In genomic region chr7:133304461-133304860, GRCm38 (mm10) we compare ENCODE assay signal across 19 mouse cellular contexts.
A peak's percentile ranks its signal among the peaks of the same experiment; 100 is the strongest.
DNase-seq lines count a peak whose midpoint lies in the region; ATAC-seq and TF ChIP-seq lines count a peak whose summit lies in the region.
"Had no signal": no experiment of that assay in that cellular context is flagged by ENCODE, and none has a peak within 500 bp of the region (broad histone marks: within the 10 kb centered on the region; RNA-seq: fewer than 3 reads in every experiment).

No protein-coding gene starts in this region.

- intact Hi-C loops in left cerebral cortex, postnatal 4 days (cut with DNase I), result no loop called here

- no peaks in the 10 kb centered on the region for H3K4me1 ChIP-seq in lung, embryonic 14.5 days (ENCODE audit: insufficient read depth)
- H3K4me1 ChIP-seq in forebrain, embryonic 11.5 days (replicated peaks; ENCODE audit: control insufficient read depth, insufficient read depth, low read length), result no peaks in the 10 kb centered on the region
- H3K4me1 ChIP-seq: forebrain, embryonic 12.5 days; heart, embryonic 12.5 days; hindbrain, embryonic 10.5 days; intestine, embryonic 15.5 days had no signal

- H3K9me3 ChIP-seq in lung, embryonic 14.5 days (ENCODE audit: low read depth, low read length), result no peaks in the 10 kb centered on the region
- no peaks in the 10 kb centered on the region for H3K9me3 ChIP-seq in forebrain, embryonic 11.5 days (ENCODE audit: control insufficient read depth, low read length)
- H3K9me3 ChIP-seq: forebrain, embryonic 12.5 days; heart, embryonic 12.5 days; hindbrain, embryonic 10.5 days; intestine, embryonic 15.5 days had no signal

- H3K27me3 ChIP-seq in lung, embryonic 14.5 days (ENCODE audit: insufficient read depth, low read length), result no peaks in the 10 kb centered on the region
- no peaks in the 10 kb centered on the region for H3K27me3 ChIP-seq in forebrain, embryonic 11.5 days (ENCODE audit: control insufficient read depth, insufficient read depth, low read length)
- H3K27me3 ChIP-seq: forebrain, embryonic 12.5 days; heart, embryonic 12.5 days; intestine, embryonic 15.5 days; Patski had no signal

- no peaks in the 10 kb centered on the region for H3K36me3 ChIP-seq in lung, embryonic 14.5 days (ENCODE audit: insufficient read depth)
- H3K36me3 ChIP-seq in forebrain, embryonic 11.5 days (ENCODE audit: control insufficient read depth, insufficient read depth, low read length), result no peaks in the 10 kb centered on the region
- H3K36me3 ChIP-seq: forebrain, embryonic 12.5 days; G1E; heart, embryonic 12.5 days; hindbrain, embryonic 10.5 days; intestine, embryonic 15.5 days had no signal

- no peak for ATAC-seq in lung, embryonic 14.5 days (ENCODE audit: insufficient read depth)
- no peak for ATAC-seq in forebrain, embryonic 11.5 days (replicated peaks; ENCODE audit: low FRiP score)
- ATAC-seq: CD4-positive, CD25-positive, alpha-beta regulatory T cell, adult 4 months; forebrain, embryonic 16.5 days; intestine, embryonic 15.5 days; Patski had no signal

- no peak overlapping the region for H3K9ac ChIP-seq in lung, embryonic 14.5 days
- no peak overlapping the region for H3K9ac ChIP-seq in forebrain, embryonic 11.5 days (ENCODE audit: low read length)
- H3K9ac ChIP-seq: forebrain, embryonic 12.5 days; heart, embryonic 12.5 days; hindbrain, embryonic 14.5 days; intestine, embryonic 15.5 days had no signal

- H3K4me3 ChIP-seq in lung, embryonic 14.5 days (ENCODE audit: low read depth, low read length), result no peak overlapping the region
- no peak overlapping the region for H3K4me3 ChIP-seq in forebrain, embryonic 11.5 days (ENCODE audit: low read depth, low read length)
- H3K4me3 ChIP-seq: forebrain, embryonic 12.5 days; heart, embryonic 12.5 days; hindbrain, embryonic 10.5 days; intestine, embryonic 15.5 days had no signal

- WGBS in lung, embryonic 14.5 days, result 49% methylated on average over 5 of the region's 5 CpGs
- 80% methylated on average over 5 of the region's 5 CpGs for WGBS in forebrain, embryonic 11.5 days

- peak; percentile 76 for DNase-seq in lung, embryonic 14.5 days
- DNase-seq in lung, postnatal 25 days (ENCODE audit: low spot score), result no peak
- DNase-seq in NIH3T3 (ENCODE audit: low read depth), result peak; percentile 25
- DNase-seq in adrenal gland, postnatal 25 days, result peak; percentile 16
- DNase-seq in left cerebral cortex, postnatal 4 days, result no peak
- no peak for DNase-seq in forebrain, embryonic 11.5 days (ENCODE audit: low spot score)
- DNase-seq: B cell, adult 2 months; cerebellum, adult 2 months; gastrocnemius, postnatal 10 days; kidney, adult 18-20 months had no signal

- no peak for TF ChIP-seq CTCF in lung, embryonic 14.5 days (IDR thresholded peaks at IDR 0.05; ENCODE audit: low read depth)

- H3K27ac ChIP-seq in lung, embryonic 14.5 days (ENCODE audit: low read depth), result no peak overlapping the region
- H3K27ac ChIP-seq in forebrain, embryonic 11.5 days (ENCODE audit: low read depth, low read length), result no peak overlapping the region
- H3K27ac ChIP-seq: forebrain, embryonic 12.5 days; hindbrain, embryonic 10.5 days; hindbrain, embryonic 14.5 days; intestine, embryonic 15.5 days had no signal

- H3K4me2 ChIP-seq in lung, embryonic 14.5 days, result no peak overlapping the region
- no peak overlapping the region for H3K4me2 ChIP-seq in forebrain, embryonic 11.5 days (ENCODE audit: low read depth, low read length, severe bottlenecking)
- H3K4me2 ChIP-seq: forebrain, embryonic 12.5 days; heart, embryonic 12.5 days; hindbrain, embryonic 14.5 days; intestine, embryonic 15.5 days had no signal

Comparison
In these comparisons a context has a peak if more than half of its experiments do, and no peak if none do; other contexts are left out.
1. DNase-seq: peak in lung, embryonic 14.5 days (single experiment), NIH3T3 (single experiment) and adrenal gland, postnatal 25 days (single experiment); none in lung, postnatal 25 days (single experiment), left cerebral cortex, postnatal 4 days (single experiment) and forebrain, embryonic 11.5 days (single experiment).